Mouse (Mus musculus) erythroblast, embryonic 14.5 days (primary cell): ENCODE data around the gene Ergic1.

Source experiments
- GATA1 ChIP-seq: IDR thresholded peaks from 2 replicates; pipeline ENCODE4 v1.6.1; 2012; ENCODE audit warnings: low read length, inconsistent platforms, mixed read lengths
- TAL1 ChIP-seq: IDR thresholded peaks from 3 replicates; pipeline ENCODE4 v1.6.1; 2012; ENCODE audit warnings: low read length, inconsistent platforms, mixed read lengths

DNA sequence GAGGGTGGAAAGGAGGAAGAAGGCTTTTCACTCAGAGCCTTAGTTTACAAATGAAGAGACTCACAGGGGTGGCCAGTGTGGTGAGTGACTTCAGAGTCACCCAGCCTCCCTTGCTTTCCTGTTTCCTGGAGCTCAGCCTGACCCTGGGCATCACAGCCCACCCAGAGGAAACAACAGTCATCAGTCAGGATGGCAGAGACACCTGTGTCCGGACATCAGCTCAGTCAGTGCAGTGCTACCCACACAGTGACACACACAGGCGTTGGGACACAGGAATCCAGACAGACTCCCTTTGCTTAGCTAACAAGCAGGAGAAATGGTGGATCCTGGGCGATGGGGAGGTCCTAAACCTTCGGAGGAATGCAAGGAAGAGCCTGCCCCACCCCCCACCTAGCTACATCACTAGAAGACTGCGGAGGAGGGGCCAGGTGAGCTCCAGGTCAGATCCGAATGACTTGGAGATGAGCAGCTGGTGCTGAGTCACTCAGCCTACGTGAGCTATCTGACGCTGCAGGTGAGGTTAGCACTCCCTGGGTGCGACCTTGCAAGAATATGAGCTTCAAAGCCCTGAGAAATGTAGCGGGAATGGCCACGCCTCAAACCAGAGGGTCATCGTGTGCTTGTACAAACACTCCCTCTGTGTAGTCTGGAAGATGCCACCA lies 12.0 kb upstream of the Ergic1 start:
- TF ChIP-seq TAL1 (no peak), GATA1 (no peak)
